Mouse (Mus musculus) hindbrain, embryonic 11.5 days (tissue): ENCODE results near the gene Cldn34b4. TPM values are rescaled to one million over a fixed set of nuclear protein-coding genes. Genes with fewer than 3 reads are reported as not detected.

Experiments
- ATAC-seq: fragments of 200-750 bp; cut with Nextera tagmentation; 2 replicates; pipeline ENCODE4 v1.8.0; 2017; ENCODE audit warnings: mild to moderate bottlenecking, moderate TSS enrichment, moderate library complexity; ENCODE audit not compliant: low FRiP score
- DNase-seq: peaks from one replicate; pipeline ENCODE4 v3.0.0-alpha.2; 2015; ENCODE audit warnings: low spot score
- H3K27ac ChIP-seq: fragments of 300-500 bp; sonication (generic); 2 replicates; pipeline ENCODE4 v1.5.1; 2014; ENCODE audit warnings: mild to moderate bottlenecking, low read depth, low read length
- H3K27me3 ChIP-seq: fragments of 300-500 bp; sonication (generic); 2 replicates; pipeline ENCODE4 v1.6.1; 2014; ENCODE audit warnings: mild to moderate bottlenecking, low read length, moderate library complexity, mixed read lengths; ENCODE audit not compliant: control insufficient read depth, insufficient read depth
- H3K36me3 ChIP-seq: fragments of 300-500 bp; sonication (generic); 2 replicates; pipeline ENCODE4 v1.6.1; 2014; ENCODE audit warnings: mild to moderate bottlenecking, low read length, moderate library complexity, mixed read lengths; ENCODE audit not compliant: control insufficient read depth, insufficient read depth
- H3K4me1 ChIP-seq: fragments of 300-500 bp; sonication (generic); replicated peaks from 2 replicates; pipeline ENCODE4 v1.6.1; 2014; ENCODE audit warnings: low read length, mixed read lengths; ENCODE audit not compliant: control insufficient read depth, insufficient read depth
- H3K4me2 ChIP-seq: fragments of 300-500 bp; sonication (generic); replicated peaks from 2 replicates; pipeline ENCODE4 v1.6.1; 2014; ENCODE audit warnings: mild to moderate bottlenecking, low read depth, low read length
- H3K4me3 ChIP-seq: fragments of 300-500 bp; sonication (generic); 2 replicates; pipeline ENCODE4 v1.5.1; 2014; ENCODE audit warnings: low read depth, low read length
- H3K9ac ChIP-seq: fragments of 300-500 bp; sonication (generic); 2 replicates; pipeline ENCODE4 v1.6.1; 2014; ENCODE audit warnings: low read depth, low read length
- H3K9me3 ChIP-seq: fragments of 300-500 bp; sonication (generic); 2 replicates; pipeline ENCODE4 v1.6.1; 2016; ENCODE audit warnings: low read length; ENCODE audit not compliant: control insufficient read depth
- WGBS: fragments of 180-500 bp; shearing (Covaris S2); extraction: QIAGEN DNeasy Blood & Tissue Kit; methylation state at CpG from one replicate; pipeline ENCODE4 v1.1.7; 2014; 5-methylcytosine and 5-hydroxymethylcytosine counted together
- polyA plus RNA-seq: library from polyadenylated mRNA; unstranded; fragments of >200 nt; fragmentation: Nextera tagmentation; extraction: Ambion mirVana; gene quantifications from 2 replicates; pipeline ENCODE4 v1.2.1, GENCODE M21; 2014

Cldn34b4 gene
- not detected in 2 replicates for polyA plus RNA-seq

- H3K9me3 ChIP-seq: no peaks in the 10 kb centered on the region
- 88% methylated on average over 3 of the region's 3 CpGs for WGBS
Observed at GRCm38 (mm10) chrX:76393050-76393449, at the start of gene Cldn34b4. TSS of gene Cldn34b4 (plus strand) at chrX:76393350.

More at GRCm38 (mm10) chrX:76393050-76393449, at the start of gene Cldn34b4:
- Histone ChIP-seq H3K4me2 (no peak within 1 kb of the TSS), H3K27ac (no peak within 1 kb of the TSS), H3K27me3 (no peaks in the 10 kb centered on the region), H3K4me3 (no peak within 1 kb of the TSS), H3K9ac (no peak within 1 kb of the TSS), H3K36me3 (no peaks in the 10 kb centered on the region), H3K4me1 (no peaks in the 10 kb centered on the region)
- ATAC-seq: no peak
- DNase-seq: no peak

Other genes with a start within 250 kb of the Cldn34b4 start
- gene Cldn34b3, start 129.0 kb upstream of the Cldn34b4 start, polyA plus RNA-seq: not detected in 2 replicates
- not detected in 2 replicates for gene Cldn34d, start 209.6 kb downstream of the Cldn34b4 start, polyA plus RNA-seq